Mouse (Mus musculus): ENCODE data around the gene Hace1. TPM values are rescaled to one million over a fixed set of nuclear protein-coding genes. Genes with fewer than 3 reads are reported as not detected.
"Not testable (repeated sequence)": the region's sequence is repeated elsewhere in the genome, so short reads cannot be mapped to it uniquely, and the experiment has no call there.

The Hace1 gene
- polyA plus RNA-seq (2014; fragmentation: Nextera tagmentation; extraction: Ambion mirVana): 17.0 and 18.3 TPM in 2 replicates

DNA sequence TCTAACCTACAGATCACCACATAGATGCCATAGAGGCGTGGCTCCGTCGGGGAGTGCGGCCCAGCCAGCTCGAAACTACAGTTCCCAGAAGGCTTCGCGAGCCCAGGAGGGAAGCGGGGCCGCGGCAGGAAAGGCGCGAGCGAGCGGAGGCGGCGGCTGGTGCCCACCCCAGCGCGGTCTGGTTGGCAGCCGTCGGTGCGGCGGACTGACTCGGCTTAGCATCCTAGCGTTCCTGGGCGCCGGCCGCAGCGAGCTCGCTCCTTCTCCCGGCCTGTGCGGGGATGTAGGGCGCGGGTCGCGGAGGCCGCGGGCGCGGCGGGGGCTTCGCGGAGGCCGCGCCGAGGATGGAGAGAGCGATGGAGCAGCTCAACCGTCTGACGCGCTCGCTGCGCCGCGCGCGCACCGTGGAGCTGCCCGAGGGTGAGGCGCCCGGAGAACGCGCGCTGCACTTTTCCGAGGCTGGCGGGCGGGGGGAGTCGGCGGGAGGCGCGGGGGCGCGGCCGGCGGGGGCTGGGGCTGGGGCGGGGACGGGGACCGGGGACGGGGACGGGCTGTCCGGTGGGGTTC, at the start of gene Hace1:
TSS of gene Hace1 (plus strand) at position 99 of the 567 bp plus-strand sequence.
- Histone ChIP-seq H3K27me3 (replicated peaks; ENCODE audit: control insufficient read depth, insufficient read depth, low read length) (no peaks in the 10 kb centered on the region), H3K9ac (ENCODE audit: low read depth, low read length) (peak within 1 kb of the TSS; percentile 88), H3K27ac (replicated peaks; ENCODE audit: low read depth, low read length) (peak within 1 kb of the TSS; percentile 93), H3K4me1 (ENCODE audit: control insufficient read depth, insufficient read depth, low read length) (no peaks in the 10 kb centered on the region), H3K4me3 (ENCODE audit: low read depth, low read length) (peak within 1 kb of the TSS; percentile 81), H3K9me3 (ENCODE audit: control insufficient read depth, low read length) (no peaks in the 10 kb centered on the region), H3K36me3 (ENCODE audit: control insufficient read depth, insufficient read depth, low read length) (no peaks in the 10 kb centered on the region), H3K4me2 (ENCODE audit: low read depth, low read length) (peak within 1 kb of the TSS; percentile 66)
- WGBS: 0% methylated on average over 5 of the region's 79 CpGs
- DNase-seq (ENCODE audit: low spot score) (peak; percentile 95), ATAC-seq (ENCODE audit: low read depth) (peak; percentile 98)

DNA sequence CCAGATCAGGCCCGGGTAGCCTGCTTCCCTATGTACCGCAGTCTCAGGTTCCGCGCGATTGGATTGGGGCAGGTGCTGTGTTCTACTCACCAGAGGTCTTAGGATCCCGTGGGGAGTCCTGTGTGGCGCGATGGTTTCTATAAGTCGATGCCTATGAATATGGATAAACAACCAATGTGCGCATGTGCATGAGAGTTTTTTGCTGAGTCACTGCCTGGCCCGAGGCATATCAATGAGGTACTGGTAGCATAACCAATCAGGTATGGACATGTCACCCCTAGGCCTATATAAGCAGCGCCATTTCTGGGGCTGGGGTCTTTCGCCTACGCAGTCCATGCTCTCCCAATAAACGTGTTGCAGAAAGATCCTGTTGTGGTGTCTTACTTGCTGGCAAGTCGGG, 40.3 kb upstream of the Hace1 start:
- not testable (repeated sequence) for H3K9ac ChIP-seq (ENCODE audit: low read depth, low read length); H3K4me2 ChIP-seq (ENCODE audit: low read depth, low read length); H3K27ac ChIP-seq (replicated peaks; ENCODE audit: low read depth, low read length); H3K4me3 ChIP-seq (ENCODE audit: low read depth, low read length); H3K27me3 ChIP-seq (replicated peaks; ENCODE audit: control insufficient read depth, insufficient read depth, low read length); H3K4me1 ChIP-seq (ENCODE audit: control insufficient read depth, insufficient read depth, low read length); DNase-seq (ENCODE audit: low spot score); H3K36me3 ChIP-seq (ENCODE audit: control insufficient read depth, insufficient read depth, low read length); H3K9me3 ChIP-seq (ENCODE audit: control insufficient read depth, low read length); ATAC-seq (ENCODE audit: low read depth)
- WGBS: 91% methylated on average over 15 of the region's 16 CpGs

GRCm38 (mm10) chr10:45542726-45543125, 34.9 kb upstream of the Hace1 start:
- Histone ChIP-seq H3K4me2 (ENCODE audit: low read depth, low read length) (no peak overlapping the region), H3K27ac (replicated peaks; ENCODE audit: low read depth, low read length) (no peak overlapping the region), H3K4me1 (ENCODE audit: control insufficient read depth, insufficient read depth, low read length) (no peaks in the 10 kb centered on the region), H3K9ac (ENCODE audit: low read depth, low read length) (no peak overlapping the region), H3K27me3 (replicated peaks; ENCODE audit: control insufficient read depth, insufficient read depth, low read length) (no peaks in the 10 kb centered on the region), H3K9me3 (ENCODE audit: control insufficient read depth, low read length) (no peaks in the 10 kb centered on the region), H3K4me3 (ENCODE audit: low read depth, low read length) (no peak overlapping the region), H3K36me3 (ENCODE audit: control insufficient read depth, insufficient read depth, low read length) (no peaks in the 10 kb centered on the region)
- WGBS: 69% methylated on average over 2 of the region's 2 CpGs
- DNase-seq (ENCODE audit: low spot score) (no peak), ATAC-seq (ENCODE audit: low read depth) (no peak)

DNA sequence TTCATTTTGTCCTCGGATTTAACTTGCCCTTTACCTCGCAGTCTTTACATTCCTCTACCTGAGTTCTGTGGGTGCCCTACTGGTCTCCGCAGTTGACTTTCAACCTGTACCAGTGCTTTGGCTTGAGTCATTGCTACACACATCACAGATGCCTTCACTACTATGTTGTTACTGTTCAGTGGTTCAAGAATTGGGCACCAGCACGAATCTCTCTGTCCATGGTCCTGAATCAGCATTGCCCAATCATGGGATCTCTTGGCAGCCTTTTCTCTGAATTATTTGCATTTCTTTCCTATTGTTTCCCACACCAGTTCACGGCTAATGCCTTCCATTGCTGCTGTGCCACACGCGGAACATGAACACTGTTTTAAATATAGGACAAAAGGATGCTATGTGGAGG, 30.8 kb upstream of the Hace1 start:
- ATAC-seq (ENCODE audit: low read depth): no peak
- no peaks in the 10 kb centered on the region for H3K9me3 ChIP-seq (ENCODE audit: control insufficient read depth, low read length)

GRCm38 (mm10) chr10:45578298-45578821, 731 bp downstream of the Hace1 start:
- H3K4me2 ChIP-seq (ENCODE audit: low read depth, low read length): peak overlapping the region; percentile 66
- no peaks in the 10 kb centered on the region for H3K9me3 ChIP-seq (ENCODE audit: control insufficient read depth, low read length)
- peak; percentile 67 for DNase-seq (ENCODE audit: low spot score)
- H3K4me3 ChIP-seq (ENCODE audit: low read depth, low read length): peak overlapping the region; percentile 81
- no peaks in the 10 kb centered on the region for H3K27me3 ChIP-seq (replicated peaks; ENCODE audit: control insufficient read depth, insufficient read depth, low read length)
- H3K9ac ChIP-seq (ENCODE audit: low read depth, low read length): peak overlapping the region; percentile 88
- ATAC-seq (ENCODE audit: low read depth): peak; percentile 81
- no peaks in the 10 kb centered on the region for H3K36me3 ChIP-seq (ENCODE audit: control insufficient read depth, insufficient read depth, low read length)
- H3K27ac ChIP-seq (replicated peaks; ENCODE audit: low read depth, low read length): peak overlapping the region; percentile 93
- WGBS: 0% methylated on average over 19 of the region's 23 CpGs
- no peaks in the 10 kb centered on the region for H3K4me1 ChIP-seq (ENCODE audit: control insufficient read depth, insufficient read depth, low read length)

More for the DNA sequence above, 30.8 kb upstream of the Hace1 start:
- no peak overlapping the region for H3K4me3 ChIP-seq (ENCODE audit: low read depth, low read length)
- H3K4me2 ChIP-seq (ENCODE audit: low read depth, low read length): no peak overlapping the region
- WGBS: 43% methylated on average over 7 of the region's 7 CpGs
- DNase-seq (ENCODE audit: low spot score): peak; percentile 85
- H3K27me3 ChIP-seq (replicated peaks; ENCODE audit: control insufficient read depth, insufficient read depth, low read length): no peaks in the 10 kb centered on the region
- H3K4me1 ChIP-seq (ENCODE audit: control insufficient read depth, insufficient read depth, low read length): no peaks in the 10 kb centered on the region
- H3K9ac ChIP-seq (ENCODE audit: low read depth, low read length): no peak overlapping the region
- no peaks in the 10 kb centered on the region for H3K36me3 ChIP-seq (ENCODE audit: control insufficient read depth, insufficient read depth, low read length)
- no peak overlapping the region for H3K27ac ChIP-seq (replicated peaks; ENCODE audit: low read depth, low read length)

DNA sequence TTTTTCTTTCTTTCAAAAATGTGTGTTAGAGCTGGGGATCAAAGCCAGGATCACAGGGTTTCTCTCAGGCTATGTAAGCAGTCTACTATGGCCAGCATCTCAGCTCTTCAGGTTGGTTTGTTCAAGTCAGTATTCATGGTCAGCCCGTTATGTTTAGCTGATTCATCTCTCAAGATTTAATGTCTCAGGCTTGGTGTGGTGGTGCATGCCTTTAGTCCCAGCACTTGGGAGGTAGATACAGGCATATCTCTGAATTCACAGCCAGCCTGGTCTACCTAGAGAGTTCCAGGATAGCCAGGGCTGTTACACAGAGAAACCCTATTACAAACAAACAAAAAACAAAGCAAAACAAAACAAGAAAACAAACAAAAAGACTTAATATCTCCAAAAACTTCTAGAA, 5.7 kb downstream of the Hace1 start:
- no peaks in the 10 kb centered on the region for H3K4me1 ChIP-seq (ENCODE audit: control insufficient read depth, insufficient read depth, low read length)
- no peak for DNase-seq (ENCODE audit: low spot score)
- H3K4me2 ChIP-seq (ENCODE audit: low read depth, low read length): no peak overlapping the region
- H3K4me3 ChIP-seq (ENCODE audit: low read depth, low read length): no peak overlapping the region
- ATAC-seq (ENCODE audit: low read depth): no peak
- no peaks in the 10 kb centered on the region for H3K27me3 ChIP-seq (replicated peaks; ENCODE audit: control insufficient read depth, insufficient read depth, low read length)
- H3K9me3 ChIP-seq (ENCODE audit: control insufficient read depth, low read length): no peaks in the 10 kb centered on the region
- no peaks in the 10 kb centered on the region for H3K36me3 ChIP-seq (ENCODE audit: control insufficient read depth, insufficient read depth, low read length)
- H3K27ac ChIP-seq (replicated peaks; ENCODE audit: low read depth, low read length): no peak overlapping the region
- WGBS: 90% methylated on average over 1 of the region's 1 CpGs
- H3K9ac ChIP-seq (ENCODE audit: low read depth, low read length): no peak overlapping the region

DNA sequence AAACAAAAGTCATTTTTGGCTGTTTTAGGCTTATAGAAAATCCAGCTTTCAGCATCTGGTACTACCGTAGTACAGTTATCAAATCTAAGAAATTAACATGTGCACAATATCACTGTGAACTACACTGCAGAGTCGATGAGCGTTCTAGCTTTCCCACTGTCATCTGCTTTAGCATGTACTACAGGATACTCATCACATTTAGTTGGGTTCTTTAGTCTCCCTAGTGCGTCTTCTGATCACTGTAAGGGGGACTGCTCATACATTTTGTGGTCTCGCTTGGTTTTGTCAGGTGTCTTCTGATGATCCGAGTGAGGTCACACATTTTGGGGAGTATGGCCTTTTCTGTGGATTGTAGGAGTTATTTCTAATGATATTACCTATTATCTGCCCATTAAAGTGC, 6.2 kb downstream of the Hace1 start:
- H3K27ac ChIP-seq (replicated peaks; ENCODE audit: low read depth, low read length): no peak overlapping the region
- H3K9me3 ChIP-seq (ENCODE audit: control insufficient read depth, low read length): no peaks in the 10 kb centered on the region
- no peaks in the 10 kb centered on the region for H3K4me1 ChIP-seq (ENCODE audit: control insufficient read depth, insufficient read depth, low read length)
- no peak overlapping the region for H3K4me3 ChIP-seq (ENCODE audit: low read depth, low read length)
- no peak overlapping the region for H3K4me2 ChIP-seq (ENCODE audit: low read depth, low read length)
- H3K27me3 ChIP-seq (replicated peaks; ENCODE audit: control insufficient read depth, insufficient read depth, low read length): no peaks in the 10 kb centered on the region
- H3K36me3 ChIP-seq (ENCODE audit: control insufficient read depth, insufficient read depth, low read length): no peaks in the 10 kb centered on the region
- H3K9ac ChIP-seq (ENCODE audit: low read depth, low read length): no peak overlapping the region
- ATAC-seq (ENCODE audit: low read depth) (no peak), DNase-seq (ENCODE audit: low spot score) (no peak)
- WGBS: 93% methylated on average over 6 of the region's 6 CpGs

DNA sequence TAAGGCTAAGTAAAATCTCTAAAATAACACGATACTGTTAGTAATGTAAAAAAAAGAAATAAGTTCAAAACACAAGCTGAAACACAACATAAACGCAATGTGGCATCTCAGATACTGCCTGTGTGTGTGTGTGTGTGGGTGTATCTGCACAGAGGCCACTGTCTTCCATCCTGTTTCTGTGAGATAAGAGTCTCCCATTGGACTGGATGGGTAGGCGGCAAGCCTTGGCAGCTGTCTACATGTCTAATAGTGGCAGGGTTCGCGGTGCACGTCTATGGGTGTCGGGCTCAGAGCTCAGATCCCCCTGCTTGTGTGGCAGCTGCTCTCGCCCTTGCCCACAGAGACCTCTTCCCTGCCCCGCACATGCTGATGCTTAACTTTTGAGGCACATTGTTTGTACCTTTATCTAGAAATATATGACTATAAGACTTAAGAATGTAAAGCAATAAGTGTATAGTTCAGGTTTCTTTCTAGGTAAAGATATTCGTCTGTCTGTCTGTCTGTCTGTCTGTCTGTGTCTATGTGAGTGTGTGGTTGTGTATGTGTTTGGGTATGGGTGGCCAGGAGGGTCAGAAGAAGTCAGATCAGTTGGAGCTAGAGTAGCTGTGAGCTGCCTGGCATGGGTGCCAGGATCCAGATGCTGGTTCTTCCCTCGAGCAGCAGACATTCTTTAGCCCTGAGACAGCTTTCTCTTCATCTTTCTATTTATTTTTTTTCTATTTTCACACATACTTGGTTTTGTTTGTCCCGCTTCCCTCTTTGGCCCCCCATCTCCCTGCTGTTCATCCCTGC, 6.9 kb downstream of the Hace1 start:
- Histone ChIP-seq H3K4me1 (ENCODE audit: control insufficient read depth, insufficient read depth, low read length) (no peaks in the 10 kb centered on the region), H3K4me3 (ENCODE audit: low read depth, low read length) (no peak overlapping the region), H3K4me2 (ENCODE audit: low read depth, low read length) (no peak overlapping the region), H3K27ac (replicated peaks; ENCODE audit: low read depth, low read length) (no peak overlapping the region), H3K9ac (ENCODE audit: low read depth, low read length) (no peak overlapping the region), H3K9me3 (ENCODE audit: control insufficient read depth, low read length) (no peaks in the 10 kb centered on the region), H3K36me3 (ENCODE audit: control insufficient read depth, insufficient read depth, low read length) (no peaks in the 10 kb centered on the region), H3K27me3 (replicated peaks; ENCODE audit: control insufficient read depth, insufficient read depth, low read length) (no peaks in the 10 kb centered on the region)
- ATAC-seq (ENCODE audit: low read depth) (no peak), DNase-seq (ENCODE audit: low spot score) (no peak)
- 90% methylated on average over 12 of the region's 12 CpGs for WGBS
